Mouse (Mus musculus): ENCODE data around the gene Mafk. TPM values are rescaled to one million over a fixed set of nuclear protein-coding genes. Genes with fewer than 3 reads are reported as not detected.

Mafk gene
- polyA plus RNA-seq, 1 experiment: 40.1 TPM

GRCm38 (mm10) chr5:139803165-139803564, 11.9 kb downstream of the Mafk start:
- Histone ChIP-seq H3K4me1 (peaks cover 96% of the 10 kb centered on the region), H3K36me3 (replicated peaks; ENCODE audit: low read length) (peaks cover 80% of the 10 kb centered on the region), H3K4me3 (replicated peaks) (no peak overlapping the region), H3K9me3 (no peaks in the 10 kb centered on the region), H3K27me3 (replicated peaks) (no peaks in the 10 kb centered on the region)
- TF ChIP-seq FLI1 (IDR thresholded peaks at IDR 0.05; ENCODE audit: low read length) (no peak), GATA1 (IDR thresholded peaks at IDR 0.05; ENCODE audit: borderline replicate concordance, low read length) (no peak)

GRCm38 (mm10) chr5:139803601-139804102, 12.3 kb downstream of the Mafk start:
- Histone ChIP-seq H3K27me3 (replicated peaks) (no peaks in the 10 kb centered on the region), H3K9me3 (no peaks in the 10 kb centered on the region), H3K36me3 (replicated peaks; ENCODE audit: low read length) (peaks cover 79% of the 10 kb centered on the region), H3K4me3 (replicated peaks) (peak overlapping the region; percentile 83), H3K4me1 (peaks cover 96% of the 10 kb centered on the region)
- no peak for TF ChIP-seq FLI1 (IDR thresholded peaks at IDR 0.05; ENCODE audit: low read length)

GRCm38 (mm10) chr5:139804107-139804551, 12.8 kb downstream of the Mafk start:
- no peaks in the 10 kb centered on the region for H3K27me3 ChIP-seq (replicated peaks)
- H3K36me3 ChIP-seq (replicated peaks; ENCODE audit: low read length): peaks cover 74% of the 10 kb centered on the region
- H3K4me3 ChIP-seq (replicated peaks): peak overlapping the region; percentile 83
- H3K9me3 ChIP-seq: no peaks in the 10 kb centered on the region
- peak; percentile 70; the same call in 2 of the 3 replicates for TF ChIP-seq GATA1 (IDR thresholded peaks at IDR 0.05; ENCODE audit: borderline replicate concordance, low read length)
- TF ChIP-seq FLI1 (IDR thresholded peaks at IDR 0.05; ENCODE audit: low read length): no peak
- H3K4me1 ChIP-seq: peaks cover 92% of the 10 kb centered on the region

GRCm38 (mm10) chr5:139804573-139805111, 13.3 kb downstream of the Mafk start:
- Histone ChIP-seq H3K9me3 (no peaks in the 10 kb centered on the region), H3K27me3 (replicated peaks) (no peaks in the 10 kb centered on the region), H3K4me1 (peaks cover 92% of the 10 kb centered on the region), H3K36me3 (replicated peaks; ENCODE audit: low read length) (peaks cover 69% of the 10 kb centered on the region), H3K4me3 (replicated peaks) (peak overlapping the region; percentile 83)
- TF ChIP-seq FLI1 (IDR thresholded peaks at IDR 0.05; ENCODE audit: low read length) (no peak), GATA1 (IDR thresholded peaks at IDR 0.05; ENCODE audit: borderline replicate concordance, low read length) (no peak)

GRCm38 (mm10) chr5:139805924-139806323, 14.6 kb downstream of the Mafk start:
- peaks cover 82% of the 10 kb centered on the region for H3K4me1 ChIP-seq
- no peak overlapping the region for H3K4me3 ChIP-seq (replicated peaks)
- H3K36me3 ChIP-seq (replicated peaks; ENCODE audit: low read length): peaks cover 56% of the 10 kb centered on the region

GRCm38 (mm10) chr5:139809397-139809796, 18.1 kb downstream of the Mafk start:
- Histone ChIP-seq H3K9me3 (no peaks in the 10 kb centered on the region), H3K36me3 (replicated peaks; ENCODE audit: low read length) (peaks cover 32% of the 10 kb centered on the region), H3K4me3 (replicated peaks) (no peak overlapping the region), H3K4me1 (peaks cover 82% of the 10 kb centered on the region), H3K27me3 (replicated peaks) (no peaks in the 10 kb centered on the region)
- TF ChIP-seq FLI1 (IDR thresholded peaks at IDR 0.05; ENCODE audit: low read length) (no peak), GATA1 (IDR thresholded peaks at IDR 0.05; ENCODE audit: borderline replicate concordance, low read length) (no peak)

More at GRCm38 (mm10) chr5:139805924-139806323, 14.6 kb downstream of the Mafk start:
- H3K9me3 ChIP-seq: no peaks in the 10 kb centered on the region
- TF ChIP-seq FLI1 (IDR thresholded peaks at IDR 0.05; ENCODE audit: low read length): no peak
- TF ChIP-seq GATA1 (IDR thresholded peaks at IDR 0.05; ENCODE audit: borderline replicate concordance, low read length): no peak
- H3K27me3 ChIP-seq (replicated peaks): no peaks in the 10 kb centered on the region

- TF ChIP-seq FLI1 (IDR thresholded peaks at IDR 0.05; ENCODE audit: low read length): no peak
- TF ChIP-seq GATA1 (IDR thresholded peaks at IDR 0.05; ENCODE audit: borderline replicate concordance, low read length): no peak
- Histone ChIP-seq H3K9me3 (no peaks in the 10 kb centered on the region), H3K4me1 (peaks cover 81% of the 10 kb centered on the region), H3K27me3 (replicated peaks) (no peaks in the 10 kb centered on the region), H3K36me3 (replicated peaks; ENCODE audit: low read length) (peaks cover 13% of the 10 kb centered on the region), H3K4me3 (replicated peaks) (peak overlapping the region; percentile 78)
Observed at GRCm38 (mm10) chr5:139811677-139812397, 20.5 kb downstream of the Mafk start.

- Histone ChIP-seq H3K36me3 (replicated peaks; ENCODE audit: low read length) (peaks cover 10% of the 10 kb centered on the region), H3K27me3 (replicated peaks) (no peaks in the 10 kb centered on the region), H3K9me3 (no peaks in the 10 kb centered on the region), H3K4me1 (peaks cover 85% of the 10 kb centered on the region), H3K4me3 (replicated peaks) (peak overlapping the region; percentile 78)
- no peak for TF ChIP-seq FLI1 (IDR thresholded peaks at IDR 0.05; ENCODE audit: low read length)
- no peak for TF ChIP-seq GATA1 (IDR thresholded peaks at IDR 0.05; ENCODE audit: borderline replicate concordance, low read length)
Observed at GRCm38 (mm10) chr5:139812398-139813125, 21.2 kb downstream of the Mafk start.

GRCm38 (mm10) chr5:139813126-139813490, 21.8 kb downstream of the Mafk start:
- TF ChIP-seq FLI1 (IDR thresholded peaks at IDR 0.05; ENCODE audit: low read length): no peak
- no peak for TF ChIP-seq GATA1 (IDR thresholded peaks at IDR 0.05; ENCODE audit: borderline replicate concordance, low read length)
- Histone ChIP-seq H3K4me1 (peaks cover 85% of the 10 kb centered on the region), H3K27me3 (replicated peaks) (no peaks in the 10 kb centered on the region), H3K36me3 (replicated peaks; ENCODE audit: low read length) (peaks cover 4% of the 10 kb centered on the region), H3K4me3 (replicated peaks) (no peak overlapping the region), H3K9me3 (no peaks in the 10 kb centered on the region)
